Mouse (Mus musculus) liver, adult (tissue): ENCODE measurements around the gene Pdzd7.

Source experiments
- GATA4 ChIP-seq: IDR thresholded peaks from 2 replicates; pipeline ENCODE4 v1.6.1; 2014; ENCODE audit warnings: mild to moderate bottlenecking, low read length; ENCODE audit not compliant: insufficient replicate concordance

The Pdzd7 gene

DNA sequence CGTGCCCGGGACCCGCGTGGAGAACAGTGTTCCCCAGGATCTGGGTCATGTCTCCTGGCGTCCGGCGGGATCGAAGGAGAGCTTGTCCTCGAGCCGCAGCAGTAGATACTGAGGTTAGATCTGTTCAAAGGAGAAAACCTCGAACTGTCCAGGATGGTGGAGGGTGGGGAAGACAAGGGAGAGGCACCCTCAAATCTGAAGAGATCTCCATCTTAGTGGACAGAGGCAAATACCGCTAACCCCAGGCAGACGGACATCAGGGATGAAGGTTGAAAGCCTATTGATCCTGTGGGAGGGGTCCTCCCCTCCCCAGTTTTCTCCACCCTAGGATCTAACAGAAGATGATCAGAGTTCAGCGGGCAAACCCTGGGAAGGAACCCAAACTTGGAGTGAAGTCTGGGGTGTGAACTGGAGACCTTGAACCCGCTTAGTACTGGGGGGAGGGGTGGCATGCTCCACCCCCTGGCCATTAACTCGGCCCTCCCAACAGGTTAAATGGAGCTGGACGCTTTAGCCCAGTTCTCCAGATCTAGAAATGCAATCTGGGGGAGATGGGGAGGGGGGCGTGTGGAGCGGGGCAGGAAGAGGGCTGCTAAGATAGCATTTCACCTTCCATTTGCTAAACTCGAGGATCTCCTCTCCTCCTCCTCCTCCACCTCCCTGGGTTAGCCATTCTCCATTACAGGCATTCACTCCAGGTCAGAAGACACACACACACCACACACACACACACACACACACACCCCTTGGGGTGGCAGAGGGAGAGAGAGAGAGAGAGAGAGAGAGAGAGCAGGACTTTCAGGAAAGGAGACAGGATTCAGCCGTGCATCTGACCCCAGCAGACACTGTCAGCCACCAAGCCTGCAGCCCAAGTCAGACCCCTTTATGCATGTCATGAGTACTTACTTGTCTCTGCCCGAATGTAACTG, 55.7 kb downstream of the Pdzd7 start:
- TF ChIP-seq GATA4 = no peak

DNA sequence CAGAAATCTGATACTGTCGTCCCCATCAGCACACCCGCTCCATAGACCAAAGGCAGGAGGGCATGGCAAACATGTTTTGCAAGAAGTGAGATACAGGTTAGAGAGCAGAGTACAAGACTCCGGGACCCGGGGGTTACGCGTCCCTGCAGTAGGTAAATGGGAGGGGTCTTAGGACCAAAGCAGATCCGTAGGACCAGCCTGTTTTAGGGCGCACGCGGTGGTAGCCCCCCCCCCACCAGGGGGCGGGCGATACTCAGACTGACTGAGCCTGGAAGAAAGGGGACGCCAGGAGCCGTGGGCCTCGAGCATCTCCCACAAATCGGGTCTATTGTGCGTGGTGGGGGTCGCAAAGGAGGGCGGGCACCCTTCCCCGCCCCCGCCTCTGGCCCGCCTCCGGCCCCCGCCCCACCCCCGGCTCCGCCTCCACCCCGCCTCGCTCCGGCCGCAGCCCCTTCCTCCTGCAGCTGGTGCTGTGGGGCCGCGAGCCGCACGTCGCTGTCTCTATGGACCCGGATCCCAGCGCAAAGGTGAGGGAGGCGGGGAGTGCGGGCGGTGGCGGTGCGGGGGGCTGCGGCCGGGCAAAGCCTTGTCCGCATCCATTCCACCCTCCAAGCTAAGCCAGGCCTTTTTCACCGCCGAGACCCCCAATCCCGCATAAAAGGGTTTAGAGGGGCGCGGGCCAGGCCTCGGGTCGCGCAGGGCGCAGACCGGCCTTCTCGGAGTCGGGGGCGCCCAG, 56.5 kb downstream of the Pdzd7 start, which contains the start of gene Sema4g:
Gene Sema4g, plus strand, starts transcription at position 271 of the 736 bp plus-strand sequence.
- peak; percentile 43; the same call in 1 of the 2 replicates for TF ChIP-seq GATA4

DNA sequence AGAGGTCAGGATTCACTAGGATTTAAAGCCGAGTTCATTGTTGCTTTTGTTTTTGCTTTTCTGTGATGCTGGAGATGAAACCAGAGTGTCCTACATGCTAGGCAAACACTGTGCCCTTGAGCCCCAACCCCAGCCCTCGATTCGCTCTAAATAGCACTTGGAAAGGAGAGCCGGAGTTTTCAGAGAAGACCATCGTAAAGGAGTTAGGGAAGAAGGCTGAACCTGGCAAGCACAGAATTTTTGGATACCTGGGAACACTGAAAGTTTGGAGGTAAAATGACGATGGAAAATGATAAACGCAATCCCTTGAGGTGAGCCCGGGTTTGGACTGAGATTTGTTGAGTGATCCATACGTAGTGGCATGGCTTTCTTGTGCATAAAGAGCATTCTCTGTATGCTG, 57.2 kb downstream of the Pdzd7 start:
- no peak for TF ChIP-seq GATA4

DNA sequence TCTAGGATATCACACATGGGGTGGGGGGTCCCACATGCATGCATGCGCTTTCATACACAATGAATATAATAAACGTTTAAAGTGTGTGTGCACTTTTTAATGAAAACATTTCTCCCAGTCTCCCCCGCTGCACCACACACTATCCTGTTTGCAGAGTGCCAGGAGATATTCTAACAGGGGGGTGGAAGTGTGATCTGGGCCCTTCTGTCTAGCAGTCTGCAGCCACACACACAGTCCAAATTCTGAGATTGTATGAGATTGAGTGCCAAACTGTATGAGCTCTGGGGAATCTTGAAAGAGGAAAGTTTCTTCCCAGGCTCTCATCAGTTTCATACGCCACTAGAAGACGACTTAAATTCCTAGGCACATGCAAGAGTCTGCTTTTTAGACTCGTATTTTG, 57.7 kb downstream of the Pdzd7 start:
- no peak for TF ChIP-seq GATA4

DNA sequence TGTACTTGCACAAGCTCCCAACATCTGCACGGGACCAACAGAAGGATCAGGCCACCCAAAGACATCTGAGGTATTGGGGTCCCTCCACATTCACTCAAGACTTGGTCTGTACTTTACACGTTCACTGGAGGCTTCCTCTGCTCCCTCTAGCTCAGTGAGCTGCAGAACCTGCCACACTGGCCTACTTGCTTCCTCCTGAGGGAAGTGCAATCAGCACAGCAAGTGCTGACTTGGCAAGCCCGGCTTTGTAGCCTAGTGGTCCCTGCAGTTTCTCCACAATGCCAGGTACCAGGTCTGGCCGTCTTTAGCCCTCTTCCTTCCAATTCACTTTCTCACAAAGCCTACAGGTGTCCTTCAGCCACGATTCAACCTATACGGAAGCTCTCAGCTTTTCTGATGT, 58.5 kb downstream of the Pdzd7 start:
- no peak for TF ChIP-seq GATA4

DNA sequence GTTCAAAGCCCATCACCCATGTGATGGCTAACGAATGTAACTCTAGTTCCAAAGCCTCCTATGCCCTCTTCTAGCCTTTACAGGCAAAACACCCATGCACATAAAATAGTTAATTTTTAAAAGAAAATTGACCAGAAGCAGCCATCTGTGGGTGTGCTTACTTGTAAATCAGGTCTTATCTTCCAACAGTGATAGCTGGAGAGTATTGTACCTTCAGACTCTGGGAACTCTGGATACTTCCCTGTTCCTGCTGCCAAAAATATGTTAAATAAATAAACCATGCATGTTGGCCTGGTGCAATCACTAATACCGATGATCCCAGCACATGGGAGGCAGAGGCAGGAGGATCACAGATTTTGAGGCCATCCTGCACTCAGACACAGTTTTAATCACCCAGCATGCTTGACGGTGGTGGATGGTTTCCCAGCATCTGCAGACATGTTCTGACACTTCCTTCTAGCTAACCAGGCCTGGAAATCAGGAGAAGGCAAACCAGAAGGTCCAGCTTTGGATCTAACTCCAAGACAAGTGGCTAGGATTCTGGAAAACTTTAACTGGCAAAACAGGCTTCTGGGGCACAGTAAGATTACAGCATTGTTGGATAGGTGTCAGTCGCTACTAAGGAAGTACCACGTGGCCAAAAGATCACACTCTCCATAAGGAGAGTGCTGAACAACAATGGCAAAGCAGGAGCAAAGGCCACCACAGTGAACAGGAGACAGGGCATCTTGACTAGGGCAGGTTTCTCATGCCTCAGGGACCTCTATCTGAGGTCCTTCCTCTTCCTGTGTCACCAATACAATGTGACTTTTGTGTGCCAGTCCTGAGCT, 60.1 kb downstream of the Pdzd7 start:
- TF ChIP-seq GATA4 = no peak

DNA sequence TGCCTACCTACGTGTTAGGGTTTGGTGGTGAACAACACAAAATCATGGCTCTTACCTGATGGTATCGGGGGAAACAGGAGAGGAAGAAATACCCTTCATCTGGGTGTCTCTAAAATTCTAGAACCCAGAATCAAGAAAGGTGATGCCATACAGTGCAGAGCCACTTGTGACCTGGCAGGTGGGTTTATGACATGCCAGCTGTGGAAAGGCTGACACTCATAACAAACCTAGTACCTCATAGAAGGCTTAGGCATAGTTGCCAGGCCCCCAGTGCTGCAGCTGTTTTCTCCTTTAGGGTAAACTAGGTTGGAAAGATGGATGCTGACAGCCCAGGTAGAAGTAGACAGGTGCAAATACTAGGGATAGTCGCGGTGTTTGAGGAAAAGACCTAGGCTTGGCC, 61.1 kb downstream of the Pdzd7 start:
- no peak for TF ChIP-seq GATA4

DNA sequence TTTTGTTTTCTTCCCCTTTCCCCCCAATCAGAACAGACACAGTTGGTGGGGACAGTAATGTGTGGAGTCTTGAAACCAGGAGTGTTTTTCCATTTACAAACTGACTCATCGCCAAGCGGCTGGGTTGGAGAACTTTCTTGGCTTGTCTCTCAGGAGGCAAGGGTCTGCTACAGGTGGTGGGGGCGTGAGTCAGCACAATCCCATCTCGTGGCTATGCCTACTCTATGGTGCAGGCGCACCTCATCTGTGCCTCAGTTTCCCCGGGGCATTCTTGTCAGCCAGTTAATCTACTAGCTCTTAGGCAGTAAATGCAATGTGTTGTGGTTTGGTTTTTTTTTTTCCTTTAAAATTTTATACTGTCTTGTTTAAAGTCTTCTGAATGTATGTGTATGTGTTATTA, 62.2 kb downstream of the Pdzd7 start:
- TF ChIP-seq GATA4 = no peak

DNA sequence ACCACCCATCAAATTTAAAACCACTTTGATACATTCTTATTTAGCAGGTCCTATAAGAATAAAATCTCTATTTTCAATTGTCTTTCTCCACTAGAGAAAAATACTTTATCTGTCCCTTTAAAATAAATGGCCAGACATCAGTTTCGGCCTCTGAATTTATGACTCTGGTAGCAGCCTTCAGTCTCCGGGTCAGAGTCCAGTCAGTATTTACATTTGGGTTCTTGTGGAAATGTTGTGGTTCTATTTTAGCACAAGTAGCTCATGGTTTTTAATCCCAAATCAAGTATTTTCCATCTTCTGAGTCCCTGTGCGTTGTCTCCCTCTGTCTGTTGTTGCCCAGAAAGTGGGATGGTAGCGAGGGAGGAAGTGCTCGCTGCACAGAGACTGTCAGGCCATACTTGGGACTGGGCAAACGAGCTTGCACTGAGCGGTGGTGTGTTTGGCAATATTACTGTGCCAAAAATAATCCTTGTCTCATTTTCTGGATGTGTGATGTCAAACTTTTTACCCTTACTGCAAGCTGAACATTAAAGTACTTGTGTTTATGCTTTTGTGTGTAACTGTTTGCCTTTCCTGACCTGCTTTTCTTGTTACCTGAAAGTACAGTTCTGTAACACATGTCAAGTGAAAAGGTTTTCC, 62.9 kb downstream of the Pdzd7 start:
- no peak for TF ChIP-seq GATA4

DNA sequence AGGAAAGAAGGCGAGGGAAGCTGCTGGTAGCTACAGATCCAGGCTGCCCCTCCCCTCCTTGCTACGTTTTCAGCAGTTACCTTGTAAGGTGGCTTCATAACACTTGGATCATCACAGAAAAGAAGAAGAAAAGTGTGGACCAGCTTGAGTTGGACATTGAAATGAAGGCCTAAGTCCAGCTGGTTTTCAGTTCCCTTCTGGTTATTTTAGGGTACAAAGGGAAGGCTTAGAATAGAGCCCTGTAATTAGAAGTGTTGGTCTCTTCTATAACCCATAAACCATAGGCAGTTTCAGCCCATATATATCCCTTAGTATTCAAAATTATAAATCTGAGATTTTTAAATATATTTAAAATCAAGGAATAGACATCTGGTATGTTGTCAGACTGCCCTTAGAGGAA, 64.7 kb downstream of the Pdzd7 start:
- TF ChIP-seq GATA4 = no peak

DNA sequence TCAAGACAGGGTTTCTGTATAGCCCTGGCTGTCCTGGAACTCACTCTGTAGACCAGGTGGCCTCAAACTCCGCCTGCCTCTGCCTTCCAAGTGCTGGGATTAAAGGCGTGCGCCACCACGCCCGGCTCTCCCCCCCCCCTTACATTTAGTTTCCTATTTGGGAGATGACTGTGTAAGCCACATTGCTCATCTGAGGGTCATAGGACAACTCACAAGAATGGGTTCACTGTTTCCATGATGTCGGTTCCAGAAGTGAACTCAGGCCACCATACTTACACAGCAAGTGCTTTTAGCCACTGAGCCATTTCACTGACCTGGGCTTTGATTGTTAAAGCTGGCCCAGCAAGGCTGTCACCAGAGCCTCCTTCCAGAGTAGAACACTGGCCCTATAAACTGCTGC, 68.4 kb downstream of the Pdzd7 start:
- no peak for TF ChIP-seq GATA4
